Mouse (Mus musculus) Patski (cell line): Measurements from ENCODE around the gene Arhgap24. TPM values are rescaled to one million over a fixed set of nuclear protein-coding genes. Genes with fewer than 3 reads are reported as not detected.

Source experiments
- ATAC-seq: fragments of 100-300 bp; one replicate; pipeline ENCODE4 v1.8.0; 2021
- CTCF ChIA-PET: fragments of 350-600 bp; sonication (Branson Sonifier 250); formaldehyde crosslinking; loops from one replicate; lab custom pipeline; 2022; ENCODE audit warnings: inconsistent platforms; lab: Charles Lee
- POLR2A ChIA-PET: fragments of 350-600 bp; sonication (Branson Sonifier 250); formaldehyde crosslinking; loops from one replicate; lab custom pipeline; 2022; ENCODE audit warnings: antibody characterized with exemption, inconsistent platforms; lab: Charles Lee
- DNase-seq: peaks from one replicate; pipeline ENCODE4 v3.0.0-alpha.2; 2011; ENCODE audit warnings: low read depth, low spot score
- H3K27me3 ChIP-seq: fragments of 371-371 bp; one replicate; pipeline ENCODE4 v1.5.1; 2021
- CTCF ChIP-seq: fragments of 100-300 bp; IDR thresholded peaks from one replicate; pipeline ENCODE4 v1.5.1; 2021
- in situ Hi-C: fragments of 300-500 bp; cut with MboI; formaldehyde crosslinking; loops from 3 replicates; pipeline ENCODE4 v1.11.1; 2018; ENCODE audit warnings: low pct_unique_long_range_greater_than_20kb, mixed read lengths
- polyA plus RNA-seq: library from polyadenylated mRNA; unstranded; gene quantifications from one replicate; pipeline ENCODE4 v1.2.3, GENCODE M21; 2021

The Arhgap24 gene
- polyA plus RNA-seq, 1 experiment from 2014 or later, result 37.6 TPM

DNA sequence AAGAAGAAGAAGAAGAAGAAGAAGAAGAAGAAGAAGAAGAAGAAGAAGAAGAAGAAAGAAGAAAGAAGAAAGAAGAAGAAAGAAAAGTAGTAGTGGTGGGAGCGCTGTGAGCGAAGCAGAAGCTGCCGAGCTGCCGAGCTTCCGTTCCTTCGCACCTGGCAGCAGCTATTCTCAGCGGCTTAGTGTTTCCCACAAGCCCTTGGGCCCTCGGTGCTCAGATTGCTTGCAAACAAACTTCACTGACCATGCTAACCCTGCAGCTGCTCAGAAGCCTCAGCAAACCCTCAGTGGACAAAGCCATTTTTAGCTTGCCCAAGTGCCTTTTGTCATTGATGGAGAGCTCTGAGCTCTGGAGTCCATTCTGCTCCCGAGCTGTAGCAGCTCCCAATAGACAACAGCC, 54.1 kb downstream of the Arhgap24 start:
- H3K27me3 ChIP-seq, result peaks cover 9% of the 10 kb centered on the region
- CTCF ChIA-PET, result interaction anchor here (1.0 to 1.6 kb wide), 2 partner anchors 9 to 12 kb away, joined by 3 to 4 read pairs; no protein-coding TSS in a partner anchor
- no peak for DNase-seq
- TF ChIP-seq CTCF, result no peak
- POLR2A ChIA-PET, result interaction anchor here (0.6 kb wide), 1 partner anchor 929 kb away, joined by 3 read pairs; no protein-coding TSS in a partner anchor
- ATAC-seq, result no peak
- in situ Hi-C loops, result no loop called here

DNA sequence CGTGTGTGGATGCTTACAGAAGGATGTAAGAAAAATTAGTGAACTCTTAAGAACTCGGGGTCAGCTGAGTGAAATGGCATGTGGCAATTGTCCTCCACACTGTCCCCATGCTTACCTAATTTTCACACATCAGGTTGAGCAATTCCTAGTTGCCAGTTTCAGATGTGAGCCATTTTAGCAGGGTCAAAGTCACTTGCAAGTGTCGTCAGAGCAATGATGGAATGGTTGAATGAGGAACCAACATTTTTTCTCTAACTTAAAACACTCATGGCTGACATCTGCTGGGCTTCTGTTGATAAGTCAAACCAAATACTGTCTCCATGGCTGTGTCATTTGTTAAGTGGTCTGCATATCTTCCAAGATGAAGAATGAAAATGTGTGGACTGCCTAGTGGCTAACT, 56.6 kb downstream of the Arhgap24 start:
- no peak for DNase-seq
- CTCF ChIA-PET, result interaction anchor here (0.9 kb wide), 1 partner anchor 12 kb away, joined by 3 read pairs; no protein-coding TSS in a partner anchor
- peaks cover 10% of the 10 kb centered on the region for H3K27me3 ChIP-seq
- POLR2A ChIA-PET, result no interaction called here
- in situ Hi-C loops, result no loop called here
- ATAC-seq, result no peak
- TF ChIP-seq CTCF, result no peak

DNA sequence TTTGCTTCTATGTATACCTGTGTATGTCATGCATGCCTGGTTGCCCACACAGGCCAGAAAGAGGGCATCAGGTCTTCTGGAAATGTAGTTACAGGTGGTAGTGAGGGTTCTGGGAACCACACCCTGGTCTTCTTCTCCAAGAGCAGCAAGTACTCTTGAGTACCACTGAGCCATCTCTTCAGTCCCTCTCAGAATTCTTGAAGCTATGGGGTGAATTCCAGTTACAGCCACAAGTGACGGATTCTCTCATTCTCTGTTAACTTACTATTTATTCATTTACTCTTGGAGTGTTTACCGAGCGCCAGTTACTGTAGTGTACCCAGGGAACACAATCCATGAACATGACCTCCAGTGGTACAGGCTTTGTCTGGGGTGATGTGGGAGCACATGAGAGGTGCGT, 65.1 kb downstream of the Arhgap24 start:
- ATAC-seq, result no peak
- POLR2A ChIA-PET, result interaction anchor here (0.6 kb wide), 1 partner anchor 959 kb away, joined by 3 read pairs; no protein-coding TSS in a partner anchor

DNA sequence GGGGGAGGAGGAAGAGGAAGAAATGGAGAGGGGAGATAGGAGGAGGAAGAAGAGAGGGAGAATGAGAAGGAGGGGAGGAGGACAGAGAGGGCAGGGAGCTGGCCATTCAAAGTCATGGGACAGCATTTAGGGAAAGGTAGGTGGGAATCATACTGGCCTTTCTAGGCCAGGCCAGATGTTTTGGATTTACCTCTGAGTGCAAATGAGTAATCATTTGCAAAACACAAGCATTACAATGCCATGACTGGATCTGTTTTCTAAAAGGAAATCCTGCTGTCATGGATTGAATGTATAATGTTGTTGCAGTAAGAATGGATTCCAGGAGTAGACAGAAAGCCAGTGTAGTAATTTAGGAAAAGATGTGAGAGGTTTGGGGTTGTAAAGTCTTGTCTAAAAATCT, 66.6 kb downstream of the Arhgap24 start:
- ChIA-PET POLR2A (no interaction called here), CTCF (interaction anchor here (1.0 to 2.0 kb wide), 3 partner anchors 22 to 49 kb away, joined by 3 to 5 read pairs (median 3); no protein-coding TSS in a partner anchor)
- no peak for DNase-seq
- no peak for TF ChIP-seq CTCF
- in situ Hi-C loops, result no loop called here
- no peak for ATAC-seq
- peaks cover 7% of the 10 kb centered on the region for H3K27me3 ChIP-seq

More for the DNA sequence above, 65.1 kb downstream of the Arhgap24 start:
- no peak for DNase-seq
- CTCF ChIA-PET, result interaction anchor here (2.0 kb wide), 1 partner anchor 20 kb away, joined by 5 read pairs; no protein-coding TSS in a partner anchor
- no peak for TF ChIP-seq CTCF
- in situ Hi-C loops, result no loop called here
- peaks cover 7% of the 10 kb centered on the region for H3K27me3 ChIP-seq

DNA sequence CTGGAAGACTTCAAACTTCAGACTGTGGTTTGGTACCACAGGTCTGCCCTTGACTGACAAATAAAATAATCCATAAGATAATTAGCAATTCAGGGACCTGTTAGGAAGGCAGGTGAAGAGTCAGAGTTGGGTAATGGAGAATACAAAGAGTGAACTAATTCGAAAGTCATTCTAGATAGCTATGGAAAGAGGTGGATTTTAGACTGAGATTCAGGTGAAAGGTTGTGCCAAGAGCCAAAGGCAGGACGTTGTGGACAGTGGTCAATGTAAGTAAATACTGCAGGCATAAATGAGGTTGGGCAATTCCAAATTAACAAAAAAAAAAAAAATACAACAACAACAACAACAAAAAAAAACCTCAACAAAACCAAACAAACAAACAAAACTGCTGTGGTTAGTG, 67.2 kb downstream of the Arhgap24 start:
- DNase-seq, result no peak
- peaks cover 7% of the 10 kb centered on the region for H3K27me3 ChIP-seq
- no peak for ATAC-seq
- ChIA-PET CTCF (interaction anchor here (1.0 to 1.3 kb wide), 2 partner anchors 37 to 49 kb away, joined by 3 read pairs; no protein-coding TSS in a partner anchor), POLR2A (no interaction called here)
- in situ Hi-C loops, result no loop called here
- TF ChIP-seq CTCF, result no peak

DNA sequence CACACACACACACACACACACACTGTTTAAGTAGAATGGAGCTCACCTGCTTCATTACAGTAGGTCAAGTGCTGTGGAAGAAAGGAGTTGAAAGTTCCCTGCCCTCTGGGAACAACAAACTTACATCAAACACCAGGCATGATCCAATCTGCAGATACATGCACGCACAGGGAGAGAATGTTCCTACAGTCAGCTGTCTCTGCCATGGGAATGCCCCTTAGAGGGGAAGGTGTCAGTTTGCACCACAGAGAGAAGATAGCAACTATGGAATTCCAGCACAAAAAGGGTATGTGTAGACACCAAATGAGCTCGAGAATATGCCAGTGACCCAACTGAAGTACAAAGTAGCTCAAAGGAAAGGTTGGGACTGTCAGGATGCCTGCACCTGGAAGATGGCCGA, 69.0 kb downstream of the Arhgap24 start:
- DNase-seq, result no peak
- no peak for TF ChIP-seq CTCF
- no peak for ATAC-seq
- ChIA-PET POLR2A (no interaction called here), CTCF (interaction anchor here (1.2 to 1.6 kb wide), 6 partner anchors 12 to 112 kb away, joined by 3 to 4 read pairs (median 3); no protein-coding TSS in a partner anchor)
- in situ Hi-C loops, result no loop called here
- peaks cover 8% of the 10 kb centered on the region for H3K27me3 ChIP-seq

DNA sequence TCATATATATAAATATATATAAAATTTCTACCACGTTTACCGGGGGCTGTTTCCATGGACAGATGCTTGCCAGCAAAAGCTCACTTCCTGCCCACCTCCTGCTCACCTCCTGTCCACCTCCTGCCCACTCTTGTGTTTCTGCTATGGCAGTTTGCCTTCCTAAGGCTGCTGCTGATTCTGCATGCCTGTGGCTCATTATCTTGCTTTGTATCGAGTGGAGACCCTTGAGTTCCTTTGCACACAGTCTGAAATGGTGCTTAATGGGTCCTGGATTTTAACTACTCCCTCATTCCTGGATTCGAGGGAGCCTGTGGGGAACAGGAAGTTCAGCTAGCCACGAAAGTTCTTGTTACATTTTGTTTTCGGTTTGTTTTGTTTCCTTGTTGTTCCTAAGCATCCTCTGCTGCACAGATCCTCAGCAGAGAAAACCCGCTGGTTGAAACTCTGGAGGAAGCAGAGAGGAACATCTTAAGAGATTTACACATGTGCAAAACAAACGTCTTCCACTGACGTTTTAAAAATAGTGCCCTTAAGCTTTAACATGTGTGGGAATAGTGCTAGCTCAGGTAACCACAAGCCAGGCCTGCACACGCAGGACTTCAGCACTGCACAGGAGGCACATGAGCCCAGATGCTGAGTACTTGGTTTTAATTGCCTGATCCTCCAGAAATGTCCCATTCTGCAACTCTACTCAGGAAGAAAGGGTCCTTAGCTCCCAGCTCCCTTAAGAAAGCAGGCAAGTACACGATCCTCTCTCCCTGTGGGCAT, 69.9 kb downstream of the Arhgap24 start:
- in situ Hi-C loops, result no loop called here
- DNase-seq, result no peak
- ATAC-seq, result no peak
- TF ChIP-seq CTCF, result no peak
- peaks cover 12% of the 10 kb centered on the region for H3K27me3 ChIP-seq
- CTCF ChIA-PET, result interaction anchor here (1.2 to 1.6 kb wide), 7 partner anchors 13 to 111 kb away, joined by 3 to 4 read pairs (median 3); no protein-coding TSS in a partner anchor
- POLR2A ChIA-PET, result no interaction called here

DNA sequence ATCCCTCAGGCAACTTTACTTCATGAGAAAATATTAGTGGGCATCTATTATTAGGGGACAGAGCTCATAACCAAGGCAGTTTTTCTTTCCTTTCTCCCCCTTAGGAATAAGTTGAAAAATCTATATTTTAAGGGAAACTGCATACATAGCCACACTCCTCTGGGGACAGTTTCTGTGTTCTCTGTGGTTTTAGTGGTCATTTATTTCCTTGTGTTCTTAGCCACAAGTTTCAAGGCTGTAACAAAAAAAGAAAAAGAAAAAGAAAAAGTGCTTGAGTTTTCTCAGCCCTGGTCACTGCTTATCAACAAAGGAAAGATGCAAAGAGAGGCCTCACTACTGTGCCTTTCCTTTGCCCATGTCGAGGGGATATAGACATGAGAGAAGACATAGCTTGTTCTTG, 71.3 kb downstream of the Arhgap24 start:
- ATAC-seq, result no peak
- POLR2A ChIA-PET, result interaction anchor here (0.6 kb wide), 1 partner anchor 31 kb away, joined by 3 read pairs; no protein-coding TSS in a partner anchor
- H3K27me3 ChIP-seq, result peaks cover 12% of the 10 kb centered on the region
- CTCF ChIA-PET, result interaction anchor here (0.7 to 1.5 kb wide), 4 partner anchors 8 to 140 kb away, joined by 3 to 4 read pairs (median 3); no protein-coding TSS in a partner anchor
- no peak for TF ChIP-seq CTCF
- no peak for DNase-seq
- in situ Hi-C loops, result no loop called here

DNA sequence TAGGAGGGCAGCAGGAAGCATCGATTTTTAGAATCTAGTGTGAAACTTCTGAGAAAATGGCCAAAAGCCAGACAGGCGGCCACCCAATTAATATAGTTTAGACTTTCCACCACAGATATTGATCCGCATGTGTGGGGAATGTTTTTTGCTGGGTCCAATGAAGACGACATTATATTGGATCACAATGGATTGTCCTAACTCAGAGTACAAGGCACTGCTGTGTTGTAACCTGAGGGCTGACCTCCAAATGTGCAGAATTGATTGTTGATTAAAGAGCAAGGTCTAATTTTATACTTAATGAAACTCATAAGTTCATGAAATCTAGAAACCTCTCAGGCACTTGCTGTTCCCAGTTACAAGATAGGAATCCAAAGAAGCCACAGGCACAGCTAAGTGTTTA, 74.8 kb downstream of the Arhgap24 start:
- H3K27me3 ChIP-seq, result peaks cover 11% of the 10 kb centered on the region
- no peak for TF ChIP-seq CTCF
- ChIA-PET CTCF (interaction anchor here (1.6 kb wide), 3 partner anchors 8 to 37 kb away, joined by 3 to 6 read pairs (median 3); no protein-coding TSS in a partner anchor), POLR2A (interaction anchor here (0.9 kb wide), 1 partner anchor 18 kb away, joined by 3 read pairs; no protein-coding TSS in a partner anchor)
- DNase-seq (no peak), ATAC-seq (no peak)
- in situ Hi-C loops, result no loop called here

DNA sequence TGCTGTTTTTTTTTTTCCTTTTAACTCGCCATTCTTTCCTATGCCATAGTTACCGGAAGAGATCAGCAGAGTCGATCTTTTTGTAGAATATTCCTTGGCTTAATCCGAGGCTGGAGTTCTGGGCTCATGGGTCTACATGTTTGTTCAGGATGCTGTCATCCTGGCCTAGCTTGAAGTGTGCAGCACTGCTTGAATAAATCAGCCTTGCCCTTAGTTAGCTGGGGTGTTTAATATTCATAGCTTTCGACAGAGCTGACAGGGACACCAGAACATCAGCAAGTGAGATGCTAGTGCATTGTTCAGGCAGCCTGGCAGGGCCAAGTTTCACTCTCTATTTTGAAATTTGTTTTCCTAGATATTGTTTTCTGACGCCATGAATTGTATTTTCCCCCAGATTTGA, 79.1 kb downstream of the Arhgap24 start:
- DNase-seq (no peak), ATAC-seq (no peak)
- TF ChIP-seq CTCF, result no peak
- in situ Hi-C loops, result no loop called here
- peaks cover 14% of the 10 kb centered on the region for H3K27me3 ChIP-seq
- ChIA-PET CTCF (interaction anchor here (1.1 kb wide), 1 partner anchor 8 kb away, joined by 4 read pairs; no protein-coding TSS in a partner anchor), POLR2A (no interaction called here)
